Mouse (Mus musculus) heart, embryonic 16.5 days (tissue): ENCODE measurements around the gene Slain1. TPM values are rescaled to one million over a fixed set of nuclear protein-coding genes. Genes with fewer than 3 reads are reported as not detected.

Experiments
- ATAC-seq: fragments of 200-750 bp; cut with Nextera tagmentation; replicated peaks from 2 replicates; pipeline ENCODE4 v1.8.0; 2017; ENCODE audit warnings: moderate number of reproducible peaks; ENCODE audit not compliant: insufficient read depth, low FRiP score; ENCODE audit errors: extremely low read depth
- H3K27ac ChIP-seq: fragments of 300-500 bp; sonication (generic); 2 replicates; pipeline ENCODE4 v1.5.1; 2014; ENCODE audit warnings: mild to moderate bottlenecking, low read length, control low read depth, moderate library complexity
- H3K27me3 ChIP-seq: fragments of 300-500 bp; sonication (generic); 2 replicates; pipeline ENCODE4 v1.6.1; 2014; ENCODE audit warnings: low read length, mixed read lengths; ENCODE audit not compliant: control insufficient read depth, insufficient read depth
- H3K36me3 ChIP-seq: fragments of 300-500 bp; sonication (generic); 2 replicates; pipeline ENCODE4 v1.6.1; 2014; ENCODE audit not compliant: control insufficient read depth, insufficient read depth
- H3K4me1 ChIP-seq: fragments of 300-500 bp; sonication (generic); 2 replicates; pipeline ENCODE4 v1.6.1; 2014; ENCODE audit warnings: low read length, mixed read lengths; ENCODE audit not compliant: control insufficient read depth, insufficient read depth
- H3K4me2 ChIP-seq: fragments of 300-500 bp; sonication (generic); 2 replicates; pipeline ENCODE4 v1.6.1; 2014; ENCODE audit warnings: low read depth, mild to moderate bottlenecking, control low read depth, low read length
- H3K4me3 ChIP-seq: fragments of 300-500 bp; sonication (generic); 2 replicates; pipeline ENCODE4 v1.5.1; 2014; ENCODE audit warnings: mild to moderate bottlenecking, control low read depth, low read length
- H3K9ac ChIP-seq: fragments of 300-500 bp; sonication (generic); 2 replicates; pipeline ENCODE4 v1.6.1; 2014; ENCODE audit warnings: low read length, control low read depth
- H3K9me3 ChIP-seq: fragments of 300-500 bp; sonication (generic); replicated peaks from 2 replicates; pipeline ENCODE4 v1.6.1; 2016; ENCODE audit warnings: low read length; ENCODE audit not compliant: control insufficient read depth
- WGBS: fragments of 180-500 bp; shearing (Covaris S2); extraction: QIAGEN DNeasy Blood & Tissue Kit; methylation state at CpG from one replicate; pipeline ENCODE4 v1.1.7; 2014; 5-methylcytosine and 5-hydroxymethylcytosine counted together
- polyA plus RNA-seq: library from polyadenylated mRNA; unstranded; fragments of >200 nt; fragmentation: Nextera tagmentation; extraction: Ambion mirVana; gene quantifications from 2 replicates; pipeline ENCODE4 v1.2.1, GENCODE M21; 2015

Gene Slain1
- polyA plus RNA-seq, 1 experiment from 2014 or later: 0.58 TPM

DNA sequence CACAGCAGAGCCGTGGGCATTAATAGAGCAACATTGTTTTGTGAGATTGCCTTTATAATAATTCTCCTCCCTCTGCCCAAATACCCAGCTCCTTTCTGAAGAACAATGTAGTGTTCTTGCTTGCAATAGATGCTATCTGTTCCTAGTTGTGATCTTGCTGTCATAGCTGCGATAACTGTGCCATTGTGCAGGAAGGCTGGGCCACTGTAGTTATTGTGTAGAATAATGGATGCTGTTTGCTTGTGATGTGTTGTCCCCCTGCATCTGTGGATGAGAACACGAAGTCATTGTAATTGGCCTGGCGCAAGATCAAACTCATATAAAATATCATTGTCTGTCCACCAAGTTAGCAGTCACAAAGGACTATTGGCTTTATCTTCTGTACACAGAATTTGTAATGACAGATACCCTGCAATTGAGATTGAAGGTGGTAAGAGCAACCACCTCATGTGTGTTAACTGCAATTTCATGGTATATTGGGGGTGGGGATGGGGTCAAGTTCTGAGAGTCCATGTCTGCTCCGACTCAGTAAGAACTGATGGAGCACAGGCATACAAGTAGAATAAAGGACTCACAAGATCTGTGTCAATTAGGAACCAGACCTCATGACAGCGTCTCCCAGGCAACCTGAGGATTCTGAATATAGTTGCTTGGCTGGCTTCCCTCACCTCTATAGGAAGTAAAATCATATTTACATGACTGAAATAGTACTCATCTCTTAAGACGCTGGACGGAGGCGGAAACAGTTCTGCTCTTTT lies 32.8 kb downstream of the Slain1 start:
- H3K4me3 ChIP-seq: no peak overlapping the region
- H3K36me3 ChIP-seq: no peaks in the 10 kb centered on the region
- peaks cover 8% of the 10 kb centered on the region for H3K4me1 ChIP-seq
- H3K27ac ChIP-seq: no peak overlapping the region
- no peak for ATAC-seq
- WGBS: 74% methylated on average over 9 of the region's 9 CpGs
- H3K27me3 ChIP-seq: no peaks in the 10 kb centered on the region; the same call in 1 of the 2 replicates
- no peaks in the 10 kb centered on the region for H3K9me3 ChIP-seq
- H3K4me2 ChIP-seq: no peak overlapping the region
- H3K9ac ChIP-seq: no peak overlapping the region

DNA sequence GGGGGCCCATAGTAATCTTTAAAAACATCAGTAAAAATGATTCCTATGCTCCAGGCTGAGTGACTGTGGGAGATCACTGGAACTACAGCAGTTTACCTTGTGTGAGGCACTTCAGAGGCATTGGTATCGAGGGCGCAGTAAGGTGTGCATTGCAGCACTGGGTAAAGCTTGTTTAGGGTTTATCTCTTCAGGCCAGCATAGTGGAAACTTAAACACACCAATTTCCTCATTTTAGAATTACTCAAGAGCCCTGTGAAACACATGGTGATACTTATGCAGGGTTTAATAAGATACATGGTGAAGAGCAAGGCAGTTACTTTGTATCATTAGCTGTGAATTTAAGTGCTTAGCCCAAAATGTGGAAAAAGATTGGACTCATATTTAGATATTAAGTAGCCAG lies 37.0 kb downstream of the Slain1 start:
- no peak overlapping the region for H3K9ac ChIP-seq
- ATAC-seq: no peak
- no peak overlapping the region for H3K27ac ChIP-seq
- WGBS: 93% methylated on average over 2 of the region's 2 CpGs
- no peaks in the 10 kb centered on the region for H3K4me1 ChIP-seq
- no peaks in the 10 kb centered on the region for H3K27me3 ChIP-seq
- H3K9me3 ChIP-seq: no peaks in the 10 kb centered on the region
- H3K36me3 ChIP-seq: no peaks in the 10 kb centered on the region
- H3K4me2 ChIP-seq: no peak overlapping the region
- no peak overlapping the region for H3K4me3 ChIP-seq

DNA sequence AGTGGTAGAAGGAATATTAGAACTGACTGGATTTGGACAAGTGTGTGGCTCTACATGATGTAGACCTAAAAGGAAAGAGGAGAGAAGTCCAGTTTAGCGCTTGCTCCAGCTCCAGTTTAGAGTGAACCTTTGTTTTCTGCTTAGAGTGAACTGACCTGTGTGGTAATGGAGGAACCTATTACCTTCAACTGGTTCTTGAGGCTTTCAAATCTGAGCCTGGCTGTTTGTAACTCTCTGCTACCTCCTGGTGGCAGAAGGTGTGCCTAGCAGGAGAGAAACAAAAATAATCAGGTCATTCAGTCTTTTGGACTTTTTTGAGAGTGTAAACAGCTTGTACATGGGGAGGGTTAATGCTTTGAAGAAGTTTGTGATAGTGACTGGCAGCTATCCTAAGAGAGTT lies 44.3 kb downstream of the Slain1 start:
- H3K36me3 ChIP-seq: no peaks in the 10 kb centered on the region
- H3K4me1 ChIP-seq: no peaks in the 10 kb centered on the region
- 50% methylated on average over 1 of the region's 1 CpGs for WGBS
- no peak overlapping the region for H3K27ac ChIP-seq
- H3K9me3 ChIP-seq: no peaks in the 10 kb centered on the region
- H3K4me3 ChIP-seq: no peak overlapping the region
- no peak overlapping the region for H3K9ac ChIP-seq
- no peak for ATAC-seq
- no peak overlapping the region for H3K4me2 ChIP-seq
- H3K27me3 ChIP-seq: no peaks in the 10 kb centered on the region

DNA sequence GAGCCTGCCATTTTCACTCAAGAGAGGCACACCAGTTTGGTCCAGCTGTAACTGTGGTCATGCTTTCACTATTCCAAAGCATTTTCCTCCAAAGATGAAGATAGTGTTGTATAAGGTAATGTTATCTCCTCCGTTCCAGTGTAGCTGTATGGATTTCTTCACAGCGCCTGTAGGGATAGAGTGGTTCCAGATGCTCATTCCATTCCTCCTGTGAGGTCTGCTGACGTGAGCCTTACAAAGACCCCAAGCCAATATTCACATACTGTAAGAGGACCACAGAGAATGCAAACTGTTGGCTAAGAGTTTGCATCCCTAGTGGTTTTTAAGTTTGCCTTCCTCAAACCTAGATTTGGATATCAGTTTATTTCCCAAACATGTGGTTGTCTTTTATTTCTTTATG lies 45.6 kb downstream of the Slain1 start:
- Histone ChIP-seq H3K36me3 (no peaks in the 10 kb centered on the region), H3K9ac (no peak overlapping the region), H3K27me3 (no peaks in the 10 kb centered on the region), H3K27ac (no peak overlapping the region), H3K4me3 (no peak overlapping the region), H3K9me3 (no peaks in the 10 kb centered on the region), H3K4me2 (no peak overlapping the region), H3K4me1 (no peaks in the 10 kb centered on the region)
- no peak for ATAC-seq
- 71% methylated on average over 3 of the region's 3 CpGs for WGBS

- no peaks in the 10 kb centered on the region for H3K9me3 ChIP-seq
- no peak for ATAC-seq
- 73% methylated on average over 7 of the region's 7 CpGs for WGBS
- H3K27ac ChIP-seq: no peak overlapping the region
- H3K36me3 ChIP-seq: no peaks in the 10 kb centered on the region
- no peak overlapping the region for H3K4me3 ChIP-seq
- H3K4me1 ChIP-seq: no peaks in the 10 kb centered on the region
- no peak overlapping the region for H3K9ac ChIP-seq
- no peak overlapping the region for H3K4me2 ChIP-seq
- no peaks in the 10 kb centered on the region for H3K27me3 ChIP-seq
These were observed 47.1 kb downstream of the Slain1 start for GRCm38 (mm10) chr14:103697101-103697500.

DNA sequence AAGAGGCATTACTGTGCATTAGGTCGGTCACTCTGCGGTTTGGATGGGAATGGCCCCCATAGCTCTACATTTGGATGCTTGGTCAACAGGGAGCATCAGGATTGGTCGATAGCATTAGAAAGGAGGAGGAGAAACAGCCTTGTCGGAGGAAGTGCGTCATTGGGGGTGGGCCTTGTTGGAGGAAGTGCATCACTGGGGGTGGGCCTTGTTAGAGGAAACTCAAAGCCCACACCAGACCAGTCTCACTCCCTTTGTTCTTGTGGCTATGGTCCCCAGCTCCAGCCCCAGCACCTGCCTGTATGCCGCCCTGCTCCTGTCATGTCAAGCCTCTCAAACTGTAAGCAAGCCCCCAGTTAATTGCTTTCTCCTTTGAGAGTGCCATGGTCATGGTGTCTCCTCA lies 49.3 kb downstream of the Slain1 start:
- no peaks in the 10 kb centered on the region for H3K27me3 ChIP-seq
- no peak overlapping the region for H3K4me3 ChIP-seq
- H3K4me2 ChIP-seq: no peak overlapping the region
- no peak overlapping the region for H3K9ac ChIP-seq
- no peak for ATAC-seq
- WGBS: 90% methylated on average over 6 of the region's 6 CpGs
- H3K9me3 ChIP-seq: no peaks in the 10 kb centered on the region
- no peaks in the 10 kb centered on the region for H3K36me3 ChIP-seq
- H3K27ac ChIP-seq: no peak overlapping the region
- no peaks in the 10 kb centered on the region for H3K4me1 ChIP-seq

DNA sequence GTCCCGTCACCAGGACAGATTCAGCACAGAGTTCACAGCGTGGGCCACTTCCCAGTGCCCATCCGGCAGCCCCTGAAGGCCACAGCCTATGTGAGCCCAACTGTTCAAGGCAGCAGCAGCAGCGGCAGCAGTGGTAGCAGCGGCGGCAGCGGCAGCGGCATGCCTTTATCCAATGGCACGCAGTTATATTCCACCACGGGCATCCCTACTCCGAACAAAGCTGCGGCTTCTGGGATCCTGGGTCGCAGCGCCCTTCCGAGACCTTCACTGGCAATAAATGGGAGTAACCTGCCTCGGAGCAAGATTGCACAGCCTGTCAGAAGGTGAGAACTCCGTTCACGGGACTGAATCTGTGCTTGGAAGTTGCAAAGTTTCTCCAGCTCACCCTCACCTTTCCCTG lies 52.5 kb downstream of the Slain1 start:
- H3K9me3 ChIP-seq: no peaks in the 10 kb centered on the region
- H3K4me3 ChIP-seq: no peak overlapping the region
- H3K27me3 ChIP-seq: no peaks in the 10 kb centered on the region
- H3K27ac ChIP-seq: no peak overlapping the region
- no peak overlapping the region for H3K4me2 ChIP-seq
- H3K36me3 ChIP-seq: no peaks in the 10 kb centered on the region
- ATAC-seq: no peak
- WGBS: 88% methylated on average over 18 of the region's 18 CpGs
- no peaks in the 10 kb centered on the region for H3K4me1 ChIP-seq
- H3K9ac ChIP-seq: no peak overlapping the region

DNA sequence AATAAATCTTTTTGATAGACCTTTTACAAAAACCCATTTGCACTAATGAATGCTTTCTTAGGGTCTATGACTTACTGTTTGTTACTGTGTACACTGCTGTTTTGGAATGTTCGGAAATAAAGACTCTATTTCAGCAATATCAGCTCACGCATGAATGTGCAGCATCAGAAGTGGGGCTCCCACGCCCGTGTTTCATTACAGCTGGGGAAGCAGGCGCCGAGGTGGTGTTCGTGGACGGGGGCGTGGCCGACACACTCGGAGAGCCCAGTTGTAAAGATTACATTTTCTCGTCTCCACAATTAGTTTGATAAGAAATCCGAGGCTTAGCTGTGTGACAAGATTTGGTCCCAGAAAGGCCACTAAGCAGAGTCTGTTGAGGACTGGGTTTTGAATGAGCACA lies 54.7 kb downstream of the Slain1 start:
- no peaks in the 10 kb centered on the region for H3K4me1 ChIP-seq
- no peaks in the 10 kb centered on the region for H3K9me3 ChIP-seq
- 63% methylated on average over 13 of the region's 13 CpGs for WGBS
- H3K4me3 ChIP-seq: no peak overlapping the region
- no peaks in the 10 kb centered on the region for H3K27me3 ChIP-seq
- no peaks in the 10 kb centered on the region for H3K36me3 ChIP-seq
- H3K27ac ChIP-seq: no peak overlapping the region
- no peak overlapping the region for H3K4me2 ChIP-seq
- ATAC-seq: no peak
- no peak overlapping the region for H3K9ac ChIP-seq

GRCm38 (mm10) chr14:103706347-103706746 lies 56.3 kb downstream of the Slain1 start:
- Histone ChIP-seq H3K27me3 (no peaks in the 10 kb centered on the region), H3K36me3 (no peaks in the 10 kb centered on the region), H3K9ac (no peak overlapping the region), H3K4me2 (no peak overlapping the region), H3K4me3 (no peak overlapping the region), H3K4me1 (no peaks in the 10 kb centered on the region), H3K27ac (no peak overlapping the region), H3K9me3 (no peaks in the 10 kb centered on the region)
- no peak for ATAC-seq
- 53% methylated on average over 6 of the region's 6 CpGs for WGBS
